Mouse (Mus musculus) intestine, embryonic 16.5 days (tissue): ENCODE measurements around the gene Trak1. TPM values are rescaled to one million over a fixed set of nuclear protein-coding genes. Genes with fewer than 3 reads are reported as not detected.
"Not testable (repeated sequence)": the region's sequence is repeated elsewhere in the genome, so short reads cannot be mapped to it uniquely, and the experiment has no call there.

Experiments
- ATAC-seq: fragments of 200-750 bp; cut with Nextera tagmentation; 2 replicates; pipeline ENCODE4 v1.8.0; 2017; ENCODE audit warnings: moderate TSS enrichment, moderate library complexity
- H3K27ac ChIP-seq: fragments of 300-500 bp; sonication (generic); 2 replicates; pipeline ENCODE4 v1.5.1; 2014; ENCODE audit warnings: mild to moderate bottlenecking, low read length
- H3K27me3 ChIP-seq: fragments of 300-500 bp; sonication (generic); replicated peaks from 2 replicates; pipeline ENCODE4 v1.6.1; 2014; ENCODE audit warnings: low read length, control low read depth, mixed read lengths; ENCODE audit not compliant: control insufficient read depth, insufficient read depth
- H3K36me3 ChIP-seq: fragments of 300-500 bp; sonication (generic); 2 replicates; pipeline ENCODE4 v1.6.1; 2014; ENCODE audit warnings: low read length, control low read depth; ENCODE audit not compliant: control insufficient read depth, insufficient read depth
- H3K4me1 ChIP-seq: fragments of 300-500 bp; sonication (generic); 2 replicates; pipeline ENCODE4 v1.6.1; 2014; ENCODE audit warnings: low read length, control low read depth, mixed read lengths; ENCODE audit not compliant: control insufficient read depth, insufficient read depth
- H3K4me2 ChIP-seq: fragments of 300-500 bp; sonication (generic); 2 replicates; pipeline ENCODE4 v1.6.1; 2014; ENCODE audit warnings: low read depth, low read length, control low read depth
- H3K4me3 ChIP-seq: fragments of 300-500 bp; sonication (generic); 2 replicates; pipeline ENCODE4 v1.5.1; 2014; ENCODE audit warnings: mild to moderate bottlenecking, low read length
- H3K9ac ChIP-seq: fragments of 300-500 bp; sonication (generic); 2 replicates; pipeline ENCODE4 v1.6.1; 2014; ENCODE audit warnings: low read depth, low read length
- H3K9me3 ChIP-seq: fragments of 300-500 bp; sonication (generic); 2 replicates; pipeline ENCODE4 v1.6.1; 2016; ENCODE audit warnings: low read length, control low read depth; ENCODE audit not compliant: control insufficient read depth
- WGBS: fragments of 180-500 bp; shearing (Covaris S2); extraction: QIAGEN DNeasy Blood & Tissue Kit; methylation state at CpG from one replicate; pipeline ENCODE4 v1.1.7; 2014; 5-methylcytosine and 5-hydroxymethylcytosine counted together
- polyA plus RNA-seq: library from polyadenylated mRNA; unstranded; fragments of >200 nt; fragmentation: Nextera tagmentation; extraction: Ambion mirVana; gene quantifications from 2 replicates; pipeline ENCODE4 v1.2.1, GENCODE M21; 2015

Gene Trak1
- polyA plus RNA-seq, 1 experiment from 2014 or later: 21.7 TPM

- Histone ChIP-seq H3K9ac (peak overlapping the region; percentile 13; the same call in 1 of the 2 replicates), H3K27ac (peak overlapping the region; percentile 82), H3K27me3 (no peaks in the 10 kb centered on the region), H3K4me2 (no peak overlapping the region), H3K4me3 (no peak overlapping the region), H3K9me3 (no peaks in the 10 kb centered on the region), H3K4me1 (peaks cover 6% of the 10 kb centered on the region), H3K36me3 (no peaks in the 10 kb centered on the region; the same call in 1 of the 2 replicates)
- peak; percentile 93 for ATAC-seq
- 21% methylated on average over 1 of the region's 1 CpGs for WGBS
These were observed 139.2 kb downstream of the Trak1 start for GRCm38 (mm10) chr9:121436501-121436900.

GRCm38 (mm10) chr9:121442145-121442544 is 144.8 kb downstream of the Trak1 start:
- H3K27me3 ChIP-seq: no peaks in the 10 kb centered on the region
- 86% methylated on average over 1 of the region's 1 CpGs for WGBS
- no peaks in the 10 kb centered on the region for H3K9me3 ChIP-seq
- no peak overlapping the region for H3K4me2 ChIP-seq
- peaks cover 18% of the 10 kb centered on the region for H3K36me3 ChIP-seq
- no peak overlapping the region for H3K4me3 ChIP-seq
- no peak overlapping the region for H3K9ac ChIP-seq
- H3K27ac ChIP-seq: no peak overlapping the region
- no peak for ATAC-seq
- H3K4me1 ChIP-seq: no peaks in the 10 kb centered on the region

GRCm38 (mm10) chr9:121443696-121444366 is 146.5 kb downstream of the Trak1 start:
- Histone ChIP-seq H3K4me2 (no peak overlapping the region), H3K27ac (no peak overlapping the region), H3K9ac (no peak overlapping the region), H3K27me3 (no peaks in the 10 kb centered on the region), H3K4me1 (no peaks in the 10 kb centered on the region), H3K4me3 (no peak overlapping the region), H3K36me3 (peaks cover 22% of the 10 kb centered on the region), H3K9me3 (no peaks in the 10 kb centered on the region)
- 70% methylated on average over 31 of the region's 31 CpGs for WGBS
- 0 out of 2 replicates have a peak, but pooled peaks have one; percentile 10 for ATAC-seq

GRCm38 (mm10) chr9:121444367-121444707 is 147.0 kb downstream of the Trak1 start:
- Histone ChIP-seq H3K27ac (no peak overlapping the region), H3K27me3 (no peaks in the 10 kb centered on the region), H3K4me1 (no peaks in the 10 kb centered on the region), H3K4me2 (no peak overlapping the region), H3K9me3 (no peaks in the 10 kb centered on the region), H3K36me3 (peaks cover 22% of the 10 kb centered on the region), H3K9ac (no peak overlapping the region), H3K4me3 (no peak overlapping the region)
- WGBS: 70% methylated on average over 3 of the region's 3 CpGs
- ATAC-seq: no peak

GRCm38 (mm10) chr9:121445364-121445763 is 148.1 kb downstream of the Trak1 start:
- Histone ChIP-seq H3K9me3 (no peaks in the 10 kb centered on the region), H3K4me2 (no peak overlapping the region), H3K4me1 (no peaks in the 10 kb centered on the region), H3K4me3 (no peak overlapping the region), H3K9ac (no peak overlapping the region), H3K27me3 (no peaks in the 10 kb centered on the region), H3K27ac (no peak overlapping the region), H3K36me3 (peaks cover 22% of the 10 kb centered on the region)
- 82% methylated on average over 2 of the region's 2 CpGs for WGBS
- 0 out of 2 replicates have a peak, but pooled peaks have one; percentile 34 for ATAC-seq

- Histone ChIP-seq H3K9me3 (no peaks in the 10 kb centered on the region), H3K4me2 (no peak overlapping the region), H3K27me3 (no peaks in the 10 kb centered on the region), H3K4me3 (no peak overlapping the region), H3K27ac (no peak overlapping the region), H3K9ac (no peak overlapping the region), H3K4me1 (no peaks in the 10 kb centered on the region), H3K36me3 (peaks cover 26% of the 10 kb centered on the region)
- no peak for ATAC-seq
- WGBS: 92% methylated on average over 13 of the region's 13 CpGs
These were observed 149.1 kb downstream of the Trak1 start for GRCm38 (mm10) chr9:121446431-121446831.

GRCm38 (mm10) chr9:121452342-121452942 is 155.1 kb downstream of the Trak1 start:
- not testable (repeated sequence) for H3K4me2 ChIP-seq, H3K9me3 ChIP-seq, H3K9ac ChIP-seq, H3K4me3 ChIP-seq, H3K4me1 ChIP-seq, ATAC-seq, H3K27me3 ChIP-seq, H3K27ac ChIP-seq
- H3K36me3 ChIP-seq: peaks cover 24% of the 10 kb centered on the region
- 67% methylated on average over 9 of the region's 9 CpGs for WGBS

- Histone ChIP-seq H3K9ac (no peak overlapping the region), H3K36me3 (peaks cover 21% of the 10 kb centered on the region), H3K4me1 (0 out of 2 replicates have a peak, but pooled peaks cover 6% of the 10 kb centered on the region), H3K9me3 (no peaks in the 10 kb centered on the region), H3K27me3 (no peaks in the 10 kb centered on the region), H3K4me3 (no peak overlapping the region), H3K4me2 (no peak overlapping the region), H3K27ac (no peak overlapping the region)
- 83% methylated on average over 3 of the region's 3 CpGs for WGBS
- no peak for ATAC-seq
These were observed 157.6 kb downstream of the Trak1 start for GRCm38 (mm10) chr9:121454891-121455290.

- 79% methylated on average over 13 of the region's 13 CpGs for WGBS
These were observed 159.6 kb downstream of the Trak1 start for GRCm38 (mm10) chr9:121456739-121457515.

More at GRCm38 (mm10) chr9:121456739-121457515, 159.6 kb downstream of the Trak1 start:
- H3K9ac ChIP-seq: no peak overlapping the region
- no peaks in the 10 kb centered on the region for H3K27me3 ChIP-seq
- H3K4me2 ChIP-seq: no peak overlapping the region
- H3K4me3 ChIP-seq: no peak overlapping the region
- peak overlapping the region; percentile 52; the same call in 1 of the 2 replicates for H3K27ac ChIP-seq
- peak; percentile 66 for ATAC-seq
- 0 out of 2 replicates have a peak, but pooled peaks cover 6% of the 10 kb centered on the region for H3K4me1 ChIP-seq
- H3K36me3 ChIP-seq: peaks cover 16% of the 10 kb centered on the region
- no peaks in the 10 kb centered on the region for H3K9me3 ChIP-seq
